Mouse (Mus musculus): Measurements from ENCODE around the gene Hhatl.

Hhatl gene

GRCm38 (mm10) chr9:121759091-121760081, 32.9 kb downstream of the Hhatl start, which contains the start of gene Zfp651:
Gene Zfp651 (plus strand): TSS chr9:121759330.
- DNase-seq (ENCODE audit: low spot score in 2 of 2), result no peak

- DNase-seq (ENCODE audit: low spot score in 2 of 2), result no peak
These were observed 34.2 kb downstream of the Hhatl start for GRCm38 (mm10) chr9:121757835-121758814.

- DNase-seq (ENCODE audit: low spot score in 2 of 2), result no peak
These were observed 34.9 kb downstream of the Hhatl start for GRCm38 (mm10) chr9:121757432-121757831.

GRCm38 (mm10) chr9:121756785-121757184, 35.5 kb downstream of the Hhatl start:
- no peak for DNase-seq (ENCODE audit: low spot score in 2 of 2)

- no peak for DNase-seq (ENCODE audit: low spot score in 2 of 2)
These were observed 37.7 kb downstream of the Hhatl start for GRCm38 (mm10) chr9:121754624-121755023.

GRCm38 (mm10) chr9:121752774-121753173, 39.5 kb downstream of the Hhatl start:
- no peak for DNase-seq (ENCODE audit: low spot score in 2 of 2)

- no peak for DNase-seq (ENCODE audit: low spot score in 2 of 2)
These were observed 48.3 kb downstream of the Hhatl start for GRCm38 (mm10) chr9:121744051-121744450.

- no peak for DNase-seq (ENCODE audit: low spot score in 2 of 2)
These were observed 51.1 kb downstream of the Hhatl start for GRCm38 (mm10) chr9:121741168-121741567.

GRCm38 (mm10) chr9:121740490-121740889, 51.8 kb downstream of the Hhatl start:
- no peak for DNase-seq (ENCODE audit: low spot score in 2 of 2)
